ENCODE assay signal across 16 mouse cellular contexts in the genomic region with DNA sequence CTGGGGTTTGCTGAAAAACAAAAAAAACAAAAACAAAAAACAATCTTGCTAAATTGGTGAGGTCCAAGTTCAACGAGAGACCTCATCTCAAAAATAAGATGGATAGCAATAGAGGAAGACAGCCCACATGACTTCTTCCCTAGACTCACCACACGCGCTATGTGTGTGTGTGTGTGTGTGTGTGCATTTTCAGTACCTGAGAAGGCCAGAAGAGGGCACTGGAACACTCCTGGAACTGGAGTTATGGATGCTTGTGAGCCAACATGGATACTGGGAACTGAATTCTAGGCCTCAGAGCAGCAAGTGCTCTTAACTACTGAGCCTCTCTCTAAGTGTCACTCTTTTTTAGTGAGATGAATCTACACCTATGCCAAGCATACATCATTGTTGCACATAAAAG. TPM values are rescaled to one million over a fixed set of nuclear protein-coding genes. Genes with fewer than 3 reads are reported as not detected.
A peak's percentile ranks its signal among the peaks of the same experiment; 100 is the strongest.
DNase-seq lines count a peak whose midpoint lies in the region; TF ChIP-seq lines count a peak whose summit lies in the region.
"Had no signal": no experiment of that assay in that cellular context is flagged by ENCODE, and none has a peak within 500 bp of the region (broad histone marks: within the 10 kb centered on the region; RNA-seq: fewer than 3 reads in every experiment).

No protein-coding gene starts in this region.

- TF ChIP-seq CTCF in gastrocnemius, adult 2 months (IDR thresholded peaks at IDR 0.05): peak; percentile 29
- peak; percentile 52 for TF ChIP-seq CTCF in layer of hippocampus, adult 2 months (conservative IDR thresholded peaks at IDR 0.05)

- H3K27ac ChIP-seq in gastrocnemius, adult 2 months: no peak overlapping the region
- no peak overlapping the region for H3K27ac ChIP-seq in layer of hippocampus, adult 2 months
- H3K27ac ChIP-seq: liver, embryonic 12.5 days; midbrain, embryonic 15.5 days; neural tube, embryonic 13.5 days had no signal

- intact Hi-C loops in gastrocnemius, adult 2 months (cut with DNase I): no loop called here

- DNase-seq in gastrocnemius, adult 2 months: no peak
- DNase-seq in gastrocnemius, postnatal 4 days (ENCODE audit: low spot score in 2 of 2): no peak
- DNase-seq in layer of hippocampus, adult 2 months (ENCODE audit: low spot score in 2 of 2): no peak
- DNase-seq in layer of hippocampus, postnatal 14 days (ENCODE audit: low spot score in 2 of 2): no peak
- peak; percentile 32 for DNase-seq in 3T3-L1 (ENCODE audit: low read depth, low spot score)
- DNase-seq in R1 (ENCODE audit: low read depth, low spot score): peak; percentile 83
- no peak for DNase-seq in cerebellum, postnatal 36 days
- DNase-seq in cerebellum, adult 9-11 months: no peak
- DNase-seq: cerebellum, adult 18-20 months; heart, postnatal 14 days; lung, postnatal 4 days; retina, postnatal 1 day; thymus, postnatal 36 days had no signal

- H3K4me3 ChIP-seq in gastrocnemius, adult 2 months: no peak overlapping the region
- H3K4me3 ChIP-seq in layer of hippocampus, adult 2 months: no peak overlapping the region
- H3K4me3 ChIP-seq: liver, embryonic 12.5 days; midbrain, embryonic 15.5 days; neural tube, embryonic 13.5 days had no signal

RNA-seq across cellular contexts. Expression of gene Sdc1, which starts 13.1 kb away (rescaled TPM):
- total RNA-seq in gastrocnemius, adult 2 months (2021): 1 to 10 TPM; 1.9 to 2.7 TPM
- total RNA-seq in gastrocnemius, postnatal 4 days (2021): 10 to 100 TPM; 31.8 to 33.1 TPM
- total RNA-seq in layer of hippocampus, adult 2 months (2021): under 1 TPM; 0.69 to 0.93 TPM
- total RNA-seq in layer of hippocampus, postnatal 14 days (2021): 1 to 10 TPM; 1.6 to 3.2 TPM

Comparison
In these comparisons a context has a peak if more than half of its experiments do, and no peak if none do; other contexts are left out.
1. RNA of gene Sdc1, which starts 13.1 kb away (total RNA-seq): 31.8 to 33.1 TPM in gastrocnemius, postnatal 4 days; 1.6 to 3.2 TPM in layer of hippocampus, postnatal 14 days, 1.9 to 2.7 TPM in gastrocnemius, adult 2 months and 0.69 to 0.93 TPM in layer of hippocampus, adult 2 months; every median in the first group is over 4 times any median in the second.
2. DNase-seq: peak in 3T3-L1 (single experiment) and R1 (single experiment); none in gastrocnemius, adult 2 months (single experiment), gastrocnemius, postnatal 4 days (0 of 2), layer of hippocampus, adult 2 months (0 of 2), layer of hippocampus, postnatal 14 days (0 of 2), cerebellum, postnatal 36 days (0 of 2) and cerebellum, adult 9-11 months (single experiment).